Mouse (Mus musculus) lung, postnatal 14 days (tissue): ENCODE measurements around the gene Dll3.

Experiments used
- DNase-seq: peaks from one replicate; pipeline ENCODE4 v3.0.0; 2021

Gene Dll3

DNA sequence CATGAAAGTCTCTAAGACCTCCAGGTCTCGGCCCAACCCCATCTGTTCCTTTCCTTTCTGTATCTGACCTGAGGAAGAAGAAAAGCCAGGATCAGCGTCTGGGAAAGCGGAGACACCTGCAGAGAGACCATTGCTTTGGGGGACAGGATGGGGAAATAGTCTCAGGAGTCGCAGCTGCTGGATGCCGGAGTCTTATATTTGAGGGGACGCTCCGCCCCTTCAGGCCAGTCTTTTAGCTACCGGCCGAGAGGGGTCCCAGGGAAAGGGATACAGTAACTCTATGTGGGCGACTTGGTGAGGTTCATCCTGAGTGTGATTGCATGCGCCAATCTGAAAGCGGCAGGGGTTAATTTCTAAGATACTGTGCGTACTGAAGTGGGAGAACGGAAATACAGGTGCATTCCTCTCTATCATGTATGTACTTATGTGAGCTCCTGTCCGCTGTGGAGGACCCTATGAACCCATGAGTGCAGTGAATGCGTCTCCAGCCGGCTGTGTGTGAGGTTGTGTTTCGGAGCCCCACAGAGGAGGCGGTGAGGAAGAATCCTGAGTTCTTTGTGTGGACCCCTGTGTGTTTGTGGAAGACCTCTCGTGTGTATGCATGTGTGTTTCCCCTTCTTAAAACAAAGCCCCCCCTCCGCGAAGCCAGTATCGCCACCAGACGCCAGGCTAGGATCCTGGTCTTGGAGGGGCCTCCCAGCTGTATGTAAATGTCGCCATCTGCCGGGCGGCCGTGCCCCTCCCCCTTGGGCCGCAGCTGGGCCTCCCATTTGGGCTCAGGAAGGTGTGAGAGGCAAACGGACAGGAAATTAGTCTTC is at the start of gene Dll3:
Gene Dll3, minus strand, starts transcription at position 623 of the 818 bp plus-strand sequence.
- DNase-seq: peak; percentile 64

DNA sequence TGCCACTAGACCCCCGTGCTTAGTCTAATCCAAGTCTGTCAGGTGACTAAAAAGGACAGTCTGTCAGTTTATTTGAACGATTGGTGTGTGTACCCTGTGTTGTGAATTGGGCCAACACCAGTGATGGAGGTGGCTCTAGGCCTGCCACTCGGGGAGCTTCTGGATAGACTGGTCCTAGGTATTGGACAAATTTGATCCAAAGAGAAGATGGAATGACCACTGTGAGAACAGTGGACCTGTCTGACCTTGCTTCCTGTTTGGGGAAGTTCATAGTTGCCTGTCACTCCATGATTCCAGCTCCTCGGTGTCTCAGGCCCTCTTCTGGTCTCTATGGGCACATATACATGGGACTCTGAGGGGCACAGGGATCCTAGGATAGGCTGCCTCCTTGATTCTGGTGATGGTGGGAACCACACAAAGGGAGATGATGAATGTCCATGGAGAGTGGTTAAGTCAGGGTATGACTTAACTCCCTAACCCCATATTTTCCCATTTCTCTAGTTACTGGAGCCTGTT is 49.7 kb upstream of the Dll3 start:
- no peak for DNase-seq

DNA sequence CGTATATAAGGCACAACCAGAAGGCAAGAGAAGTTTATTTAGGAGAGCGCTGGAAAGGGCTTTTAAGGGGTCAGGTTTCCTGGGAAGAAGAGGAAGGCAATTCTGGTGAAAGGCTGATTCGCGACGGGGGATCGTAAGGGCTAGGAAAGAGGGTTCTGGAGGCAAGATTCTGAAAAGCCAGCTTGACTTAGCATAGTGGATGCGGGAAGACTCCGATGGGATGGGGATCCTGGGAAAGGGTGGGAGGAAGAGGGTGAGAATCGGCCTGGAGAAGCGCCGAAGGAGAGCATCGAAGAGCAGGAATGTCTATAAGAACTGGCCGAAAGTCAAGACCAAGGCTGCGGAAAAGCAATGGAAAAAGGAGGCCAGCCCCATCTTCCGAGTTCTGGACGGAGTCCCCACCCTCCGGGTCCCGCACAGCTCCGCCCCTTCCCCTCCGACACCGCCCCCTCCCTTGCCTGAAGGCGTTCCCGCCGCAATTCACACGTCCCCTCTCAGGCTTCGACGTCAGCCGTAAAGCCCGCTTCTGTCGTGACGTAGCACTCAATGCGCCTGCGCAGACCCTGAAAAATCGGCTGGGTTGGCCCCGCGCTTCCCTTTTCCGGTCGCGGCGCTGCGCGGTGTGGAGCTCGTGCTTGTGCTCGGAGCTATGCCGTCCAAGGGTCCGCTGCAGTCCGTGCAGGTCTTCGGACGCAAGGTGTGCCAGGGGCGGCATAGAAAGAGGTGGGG is 48.3 kb upstream of the Dll3 start, which contains the start of gene Rps16:
Gene Rps16, plus strand, starts transcription at position 498 of the 729 bp plus-strand sequence.
- DNase-seq: peak; percentile 99

DNA sequence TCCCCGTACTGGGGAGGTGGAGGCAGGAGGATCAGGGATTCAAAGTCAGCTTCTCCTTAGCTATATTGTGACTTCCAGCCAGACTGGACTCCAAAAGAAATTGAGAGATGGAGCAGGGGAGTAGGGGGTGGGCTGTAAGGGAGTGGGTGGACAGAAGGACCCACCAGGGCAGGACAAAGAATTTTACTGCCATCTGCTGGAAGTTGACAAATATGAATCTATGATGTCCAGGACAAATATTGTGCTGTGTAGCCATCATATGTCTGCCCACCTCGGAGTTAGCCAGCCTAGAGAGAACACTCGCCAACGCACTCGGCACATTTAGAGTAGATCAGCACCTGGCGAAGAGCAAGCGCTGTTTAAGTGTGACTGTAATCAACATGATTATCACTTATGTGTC is 46.6 kb upstream of the Dll3 start:
- no peak for DNase-seq

DNA sequence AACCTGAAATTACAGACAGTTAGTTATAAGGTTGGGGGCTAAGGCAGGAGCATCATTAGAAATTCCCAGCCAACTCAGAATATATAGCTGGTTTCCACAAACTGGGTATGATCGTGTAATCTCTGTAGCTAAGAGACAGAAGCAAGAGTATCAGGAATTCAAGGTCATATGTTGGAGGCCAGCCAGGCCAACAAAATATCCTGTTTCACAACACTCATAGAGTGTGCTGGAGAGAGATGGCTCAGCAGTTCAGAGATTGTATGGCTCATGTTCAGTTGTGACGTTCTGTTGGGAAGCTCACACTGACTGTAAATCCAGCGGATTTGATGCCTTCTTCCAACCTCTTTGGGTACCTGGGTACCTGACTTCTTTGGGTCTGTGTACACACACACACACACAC is 45.7 kb upstream of the Dll3 start:
- no peak for DNase-seq

DNA sequence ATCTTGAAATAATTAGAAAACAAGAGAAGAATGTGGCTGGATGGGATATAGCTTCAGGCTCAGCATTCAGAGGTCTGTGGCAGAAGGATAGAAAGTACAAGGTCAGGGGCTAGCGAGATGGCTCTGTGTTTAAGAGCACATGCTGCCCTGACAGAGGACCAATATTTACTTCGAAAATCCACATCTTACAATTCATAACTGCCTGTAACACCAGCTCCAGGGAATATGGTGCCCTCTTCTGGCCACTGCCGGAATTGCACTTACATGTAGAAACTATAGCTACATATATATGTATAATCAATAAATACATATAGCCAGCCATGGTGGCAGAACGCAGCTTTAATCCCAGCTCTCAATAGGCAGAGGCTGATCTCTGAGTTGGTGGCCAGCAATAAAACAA is 42.6 kb upstream of the Dll3 start:
- peak; percentile 79 for DNase-seq

DNA sequence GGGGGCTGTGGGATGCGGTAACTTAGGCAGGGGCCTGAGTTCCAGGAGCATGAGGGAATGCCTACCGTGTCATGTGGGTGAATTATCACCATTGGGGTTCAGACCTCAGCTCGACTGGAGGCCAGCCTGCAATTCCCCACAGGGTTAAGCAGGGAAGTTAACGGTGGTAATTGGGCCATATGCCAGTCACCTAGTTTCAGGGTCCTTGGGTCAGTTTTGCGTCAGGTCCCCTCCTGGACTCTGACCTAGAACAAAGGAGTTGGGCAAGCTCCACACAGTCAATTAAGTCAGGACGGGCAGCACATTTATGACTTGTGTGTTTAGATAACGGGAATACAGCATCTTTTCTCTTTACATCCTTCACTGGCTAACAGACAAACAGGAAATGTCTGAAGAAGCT is 39.3 kb upstream of the Dll3 start:
- no peak for DNase-seq

DNA sequence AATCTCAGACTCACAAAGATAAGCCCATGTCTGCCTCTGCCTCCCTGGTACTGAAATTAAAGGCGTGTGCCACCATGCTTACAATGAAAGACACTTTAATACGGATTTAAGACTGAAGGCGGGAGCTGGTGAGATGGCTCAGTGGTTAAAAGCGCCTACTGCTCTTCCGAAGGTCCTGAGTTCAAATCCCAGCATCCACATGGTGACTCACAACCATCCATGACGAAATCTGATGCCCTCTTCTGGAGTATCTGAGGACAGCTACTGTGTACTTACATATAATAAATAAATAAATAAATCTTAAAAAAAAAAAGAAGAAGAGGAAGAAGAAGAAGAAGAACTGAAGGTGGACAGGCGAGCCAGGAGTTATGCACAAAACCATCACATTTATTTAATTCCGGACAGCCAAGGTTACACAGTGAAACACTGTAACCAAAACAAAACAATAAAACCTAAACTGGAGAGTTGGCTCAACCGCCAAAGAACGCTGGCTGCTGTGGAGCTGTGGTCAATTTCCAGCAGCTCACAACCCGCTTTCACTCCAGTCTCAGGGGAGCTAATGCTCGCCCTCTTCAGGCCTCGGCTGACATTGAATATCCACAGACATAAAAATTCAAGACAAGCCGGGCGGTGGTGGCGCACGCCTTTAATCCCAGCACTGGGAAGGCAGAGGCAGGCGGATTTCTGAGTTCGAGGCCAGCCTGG is 37.3 kb upstream of the Dll3 start:
- DNase-seq: peak; percentile 64

DNA sequence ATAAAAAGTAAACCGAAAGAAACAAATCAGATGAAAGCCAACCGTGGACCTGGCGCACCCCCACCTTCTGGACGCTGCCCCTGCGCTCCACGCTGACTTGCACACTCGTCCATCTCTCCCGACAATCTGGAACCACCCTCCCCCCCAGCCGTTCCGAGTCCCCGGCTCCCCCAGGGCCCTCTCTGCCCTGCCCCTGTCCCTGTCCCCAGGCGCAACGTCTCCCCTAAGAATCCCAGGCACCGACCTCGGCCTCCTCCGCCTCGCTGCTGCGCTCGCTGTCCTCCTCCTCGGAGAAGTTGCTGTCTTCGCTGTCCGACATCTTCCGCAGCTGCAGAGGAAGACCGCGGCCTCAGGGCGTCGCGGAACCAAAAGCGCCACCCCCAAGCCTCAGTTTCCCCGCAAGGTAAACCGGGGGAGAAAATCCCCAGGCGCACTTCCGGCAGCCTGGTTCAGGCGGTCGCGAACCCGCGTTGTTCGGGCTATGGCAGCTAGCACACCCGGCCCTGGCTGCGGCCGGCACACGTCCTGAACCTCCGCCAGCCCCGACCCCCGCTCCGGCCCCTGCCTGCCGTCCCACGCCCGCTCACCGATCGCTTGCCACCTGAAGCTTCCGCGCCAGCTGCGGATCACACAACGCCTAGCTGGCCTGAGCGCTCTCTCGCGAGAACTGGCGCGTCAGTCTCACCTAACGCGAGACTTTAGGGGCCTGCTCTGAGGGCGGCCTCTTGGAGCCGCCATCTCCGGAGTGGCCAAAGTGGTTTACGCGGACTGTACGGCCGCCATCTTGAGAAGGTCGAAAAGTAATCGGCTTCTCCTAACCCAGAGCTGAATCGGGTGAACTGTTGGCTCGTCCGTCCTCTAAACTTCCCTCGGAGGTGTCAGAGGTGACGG is 36.3 kb upstream of the Dll3 start, which contains the start of gene Supt5:
Gene Supt5, minus strand, starts transcription at position 639 of the 891 bp plus-strand sequence.
- DNase-seq: peak; percentile 98

DNA sequence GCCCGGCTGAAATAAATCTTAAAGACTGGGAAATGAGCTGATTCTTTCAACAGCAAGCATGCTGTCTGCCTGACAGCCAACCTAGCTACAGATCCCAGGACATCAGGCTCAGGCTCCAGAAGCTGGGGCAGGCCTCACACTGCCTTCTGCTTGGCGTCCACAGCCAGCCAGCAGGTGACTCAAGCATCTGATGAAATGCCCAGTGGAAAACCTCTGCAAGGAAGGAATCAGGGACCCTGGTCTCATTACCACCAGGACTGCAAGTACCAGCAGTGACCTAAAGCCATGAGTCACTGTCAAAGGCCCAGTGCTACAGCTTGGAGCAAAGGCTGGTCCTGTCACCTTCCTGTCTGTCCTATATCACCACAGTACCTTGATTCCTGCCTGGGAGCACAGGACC is 33.4 kb upstream of the Dll3 start:
- DNase-seq: no peak

DNA sequence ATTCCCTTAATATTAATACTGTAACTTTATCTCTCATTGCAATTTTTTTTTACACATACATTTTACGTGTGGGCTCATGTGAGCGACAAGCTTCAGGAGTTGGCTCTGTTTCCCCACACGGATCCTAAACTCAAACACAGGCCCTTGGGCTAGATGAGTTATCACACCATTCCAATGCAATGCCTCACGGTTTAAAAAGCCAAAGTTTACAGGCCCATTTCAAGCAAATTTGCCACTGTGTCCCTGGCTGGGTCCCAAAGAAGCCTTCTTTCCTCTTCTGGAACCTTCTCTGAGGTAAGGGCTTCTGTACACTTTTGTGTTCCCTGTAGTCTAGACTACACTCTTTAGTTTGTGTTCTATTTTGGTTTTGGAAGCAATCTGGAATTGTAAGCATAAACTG is 32.5 kb upstream of the Dll3 start:
- no peak for DNase-seq

DNA sequence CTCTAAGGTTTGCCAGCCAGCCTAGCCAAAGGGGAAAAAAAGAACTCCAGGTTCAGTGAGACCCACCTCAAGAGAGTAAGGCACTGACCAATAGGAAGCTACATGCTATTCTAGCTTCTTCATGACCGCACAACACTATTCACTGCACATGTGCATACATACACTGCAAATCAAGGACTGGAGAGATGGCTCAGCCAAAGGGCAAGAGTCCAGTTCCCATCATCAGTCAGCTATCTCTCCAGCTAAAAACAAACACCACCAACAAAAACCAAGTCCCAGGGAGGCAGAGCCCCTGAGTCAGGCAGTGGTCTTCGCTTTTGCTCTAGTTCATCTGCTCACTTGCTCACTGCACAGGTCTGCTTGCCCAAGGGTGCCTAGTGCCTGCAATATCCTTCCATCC is 26.2 kb upstream of the Dll3 start:
- no peak for DNase-seq

DNA sequence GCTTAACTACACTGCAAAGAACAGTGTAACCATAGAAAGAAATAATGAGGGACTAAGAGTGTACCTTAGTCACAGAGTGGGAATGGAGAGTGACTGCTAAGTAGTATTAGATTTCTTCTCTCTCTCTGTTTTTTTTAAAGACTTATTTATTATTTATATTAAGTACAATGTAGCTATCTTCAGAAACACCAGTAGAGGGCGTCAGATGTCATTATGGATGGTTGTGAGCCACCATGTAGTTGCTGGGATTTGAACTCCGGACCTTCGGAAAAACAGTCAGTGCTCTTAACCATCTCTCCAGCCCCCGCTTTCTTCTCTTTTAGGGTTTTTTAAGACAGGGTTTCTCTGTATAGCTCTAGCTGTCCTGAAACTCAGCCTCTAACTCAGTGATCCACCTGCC is 24.4 kb upstream of the Dll3 start:
- no peak for DNase-seq

DNA sequence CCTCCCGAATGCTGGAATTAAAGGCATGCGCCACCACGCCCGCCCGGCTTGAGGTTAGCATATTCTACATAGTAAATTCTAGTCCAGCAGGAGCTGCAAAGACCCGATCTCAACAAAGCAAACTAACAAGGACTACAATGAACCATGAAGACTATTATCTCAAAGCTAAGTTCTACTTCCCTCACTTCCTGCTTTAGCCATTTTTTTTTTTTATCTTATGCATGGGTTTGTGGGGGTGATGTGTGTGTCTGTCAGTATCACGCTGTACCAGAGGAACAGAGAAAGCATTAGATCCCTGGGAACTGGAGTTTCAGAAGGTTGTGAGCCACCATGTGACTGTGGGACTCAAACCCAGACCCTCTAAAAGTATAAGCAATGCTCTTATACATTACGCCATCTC is 23.3 kb upstream of the Dll3 start:
- no peak for DNase-seq

DNA sequence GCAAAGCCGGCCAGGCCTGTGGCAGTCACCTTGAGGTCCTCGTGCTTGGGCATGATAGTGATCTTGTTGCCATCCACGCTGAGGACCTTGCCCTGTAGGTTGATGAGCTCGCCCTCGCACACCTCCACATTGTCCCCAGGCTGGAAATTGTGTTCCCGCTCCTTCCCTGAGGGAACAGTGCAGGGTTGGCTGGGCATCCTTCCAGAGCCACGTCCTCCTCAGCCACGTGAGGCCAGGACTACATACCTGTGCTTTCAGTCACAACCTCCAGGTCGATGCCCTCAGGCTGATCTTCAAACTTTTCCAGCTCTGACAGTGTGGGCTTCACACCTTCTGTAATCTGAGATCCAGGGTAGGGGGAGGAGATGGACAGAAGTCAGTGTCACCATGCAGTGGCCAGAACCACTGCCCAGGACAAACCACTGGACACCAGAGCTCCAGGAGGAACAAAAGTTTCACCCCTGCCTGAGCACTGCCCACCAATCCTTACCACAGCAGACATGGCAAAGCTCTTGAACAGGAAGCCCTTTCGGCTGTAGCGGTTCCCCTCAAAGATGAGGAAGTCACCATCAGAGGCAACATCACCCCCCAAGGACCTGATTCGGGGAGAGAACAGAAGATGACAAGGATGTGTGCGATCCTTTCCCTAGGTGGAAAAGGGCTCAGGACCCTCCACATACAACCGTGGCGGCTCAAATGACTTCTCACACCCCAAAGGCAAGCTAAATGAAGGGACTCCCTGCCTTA is 20.1 kb upstream of the Dll3 start:
- no peak for DNase-seq

DNA sequence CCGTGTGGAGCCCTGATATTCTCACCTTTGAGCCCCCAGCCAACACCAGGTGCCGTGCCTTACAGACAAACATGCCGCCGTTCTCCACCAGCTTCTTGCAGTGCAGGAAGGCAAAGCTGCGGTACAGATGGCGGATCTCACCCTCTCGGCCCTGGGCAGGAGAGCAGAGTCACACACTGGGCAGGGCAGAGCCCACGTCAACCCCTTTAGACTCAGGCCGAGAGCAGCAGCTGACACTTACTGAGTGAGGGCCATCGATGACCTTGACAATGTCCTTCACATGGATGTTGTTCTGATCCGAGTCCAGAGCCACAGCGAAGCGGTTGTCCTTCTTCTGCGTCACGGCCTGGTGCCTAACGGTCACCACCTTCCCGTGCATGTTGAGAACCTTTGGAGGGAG is 16.7 kb upstream of the Dll3 start:
- DNase-seq: no peak

DNA sequence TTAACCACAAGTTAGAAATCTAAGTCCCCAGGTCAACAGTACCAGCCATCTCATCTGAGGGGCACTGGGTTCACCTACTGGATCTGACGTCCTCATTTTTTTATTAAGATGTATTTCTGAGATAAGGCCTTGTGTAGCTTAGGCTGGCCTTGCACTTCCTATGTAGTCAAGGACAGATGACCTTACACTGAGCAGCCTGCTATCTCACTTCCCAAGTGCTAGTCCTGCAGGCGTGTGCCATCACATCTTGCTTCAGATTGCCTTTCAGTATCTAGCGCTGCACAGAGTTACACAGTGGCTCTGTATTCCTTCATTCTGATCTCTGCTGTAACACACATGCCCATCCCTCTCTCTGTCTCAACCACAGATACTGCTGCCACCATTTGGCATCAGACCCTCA is 16.0 kb upstream of the Dll3 start:
- no peak for DNase-seq

DNA sequence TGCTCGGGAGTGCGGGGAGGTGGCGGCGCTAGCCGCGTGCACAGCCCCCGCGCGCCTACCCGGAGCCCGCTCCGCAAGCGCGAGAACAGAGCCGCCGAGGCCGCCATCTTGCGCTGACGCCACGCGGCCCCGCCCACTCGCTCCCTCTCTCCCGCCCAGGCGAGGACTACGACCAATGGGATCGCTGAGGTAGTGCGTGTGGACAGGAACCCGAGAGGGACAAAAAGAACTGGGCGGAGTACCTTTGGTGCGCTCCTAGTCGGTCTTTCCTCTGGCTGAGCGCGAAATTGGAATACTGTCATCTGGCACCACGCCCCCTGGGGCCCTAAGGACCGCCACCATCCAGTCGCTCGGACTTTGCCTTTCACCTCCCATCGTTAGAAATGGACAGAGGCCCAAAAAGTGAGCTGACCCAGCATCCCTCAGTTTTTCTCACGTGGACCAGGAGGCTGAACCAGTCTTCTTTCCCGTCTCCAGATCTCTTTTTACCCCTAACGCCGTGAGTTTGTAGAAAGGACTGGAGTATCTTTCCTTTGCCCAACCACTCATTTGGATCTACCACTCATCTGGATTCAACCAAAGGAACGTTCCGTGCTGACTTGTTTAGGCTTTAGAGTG is 10.0 kb upstream of the Dll3 start, which contains the start of gene Timm50:
Gene Timm50, minus strand, starts transcription at position 147 of the 618 bp plus-strand sequence.
- peak; percentile 98 for DNase-seq

DNA sequence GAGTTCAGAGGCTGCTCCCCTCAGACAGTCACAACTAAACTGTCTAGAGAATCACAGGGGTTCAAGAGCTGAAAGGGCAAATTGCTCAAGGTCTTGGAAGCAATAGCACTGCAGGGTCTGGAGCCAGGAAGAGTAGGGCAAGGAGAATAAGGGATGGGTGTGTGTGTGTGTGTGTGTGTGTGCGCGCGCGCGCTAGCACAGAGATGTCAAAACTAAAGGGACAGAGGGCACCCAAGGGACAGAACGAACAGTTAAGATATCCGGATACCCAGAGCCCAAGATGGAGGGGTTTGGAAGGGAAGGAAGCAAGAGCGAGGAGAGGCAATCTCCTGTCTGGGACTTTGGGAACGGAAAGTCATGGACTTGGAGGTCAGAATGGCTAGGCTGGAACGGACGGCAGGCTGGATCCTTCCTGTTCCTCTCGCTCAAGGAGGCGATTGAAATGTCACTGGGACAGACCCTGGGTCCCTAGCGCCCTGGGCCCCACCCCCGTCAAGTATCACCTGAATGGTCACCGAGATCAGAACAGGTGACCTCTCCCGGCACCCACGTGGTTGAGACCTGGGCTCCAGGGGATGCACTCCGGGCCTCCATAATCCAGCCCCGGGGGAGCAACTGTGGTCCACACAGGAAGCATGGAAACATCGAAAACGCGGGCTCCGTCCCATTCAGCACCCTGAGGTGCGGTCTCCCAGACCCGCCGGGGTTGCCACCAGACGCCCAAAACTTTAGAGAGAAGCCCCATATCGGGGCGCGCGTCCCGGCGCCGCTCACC is 9.3 kb upstream of the Dll3 start:
- DNase-seq: no peak

DNA sequence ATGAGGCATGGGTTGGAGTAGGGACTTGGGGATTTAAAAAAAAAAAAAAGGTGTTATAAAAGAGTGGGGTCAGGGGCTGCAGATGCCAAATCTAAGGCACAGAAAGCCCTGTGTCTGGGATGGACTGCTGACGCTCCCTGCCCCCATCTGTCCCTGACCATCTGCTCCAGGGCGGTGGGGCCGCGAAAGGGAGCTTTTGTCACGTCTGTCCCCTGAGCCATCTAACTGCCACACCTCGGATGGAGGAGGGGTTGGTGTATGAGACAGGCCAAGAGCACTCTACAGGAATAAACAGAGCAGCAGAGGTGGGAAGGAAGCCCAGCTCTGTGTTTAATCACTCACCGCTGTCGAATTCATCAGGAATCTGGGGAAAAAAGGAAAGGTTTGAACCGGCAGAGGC is 7.7 kb upstream of the Dll3 start:
- DNase-seq: no peak
